ENCODE assay signal across 7 mouse cellular contexts in the genomic region with DNA sequence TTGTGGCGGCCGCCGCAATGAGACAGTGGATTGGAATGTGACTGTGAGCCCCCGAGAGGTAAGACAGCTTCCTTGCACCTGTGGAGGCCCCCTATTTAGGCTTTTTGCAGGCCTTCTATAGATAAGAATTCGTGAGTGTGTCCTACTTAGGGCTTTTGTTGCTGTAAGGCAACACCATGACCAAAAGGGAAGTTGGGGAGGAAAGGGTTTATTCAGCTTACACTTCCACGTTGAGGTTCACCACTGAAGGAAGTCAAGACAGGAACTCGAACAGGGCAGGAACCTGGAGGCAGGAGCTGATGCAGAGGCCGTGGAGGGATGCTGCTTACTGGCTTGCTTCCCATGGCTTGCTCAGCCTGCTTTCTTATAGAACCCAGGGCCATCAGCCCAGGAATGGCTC. TPM values are rescaled to one million over a fixed set of nuclear protein-coding genes. Genes with fewer than 3 reads are reported as not detected.
DNase-seq lines count a peak whose midpoint lies in the region; ATAC-seq and TF ChIP-seq lines count a peak whose summit lies in the region.
"Not testable (repeated sequence)": the region's sequence is repeated elsewhere in the genome, so short reads cannot be mapped to it uniquely, and the experiment has no call there.

No protein-coding gene starts in this region.

- not testable (repeated sequence) for TF ChIP-seq CTCF in hindbrain, postnatal 0 days (IDR thresholded peaks at IDR 0.05; ENCODE audit: low read depth)

- not testable (repeated sequence) for H3K4me1 ChIP-seq in embryonic facial prominence, embryonic 12.5 days; forebrain, embryonic 14.5 days (ENCODE audit: control insufficient read depth, insufficient read depth, low read length); hindbrain, embryonic 11.5 days (replicated peaks; ENCODE audit: control insufficient read depth, insufficient read depth, low read length); hindbrain, postnatal 0 days (ENCODE audit: insufficient read depth, low read length)
- peaks cover 14% of the 10 kb centered on the region for H3K4me1 ChIP-seq in limb, embryonic 15.5 days
- H3K4me1 ChIP-seq in midbrain, embryonic 15.5 days: peaks cover 19% of the 10 kb centered on the region
- peaks cover 20% of the 10 kb centered on the region for H3K4me1 ChIP-seq in neural tube, embryonic 15.5 days

- H3K4me2 ChIP-seq in embryonic facial prominence, embryonic 12.5 days (replicated peaks): peak overlapping the region; percentile 93; the same call in 1 of the 2 replicates
- peak overlapping the region; percentile 65; the same call in 1 of the 2 replicates for H3K4me2 ChIP-seq in forebrain, embryonic 14.5 days (ENCODE audit: low read length)
- peak overlapping the region; percentile 61; the same call in 1 of the 2 replicates for H3K4me2 ChIP-seq in hindbrain, embryonic 11.5 days (replicated peaks; ENCODE audit: low read depth, low read length)
- peak overlapping the region; percentile 95; the same call in 1 of the 2 replicates for H3K4me2 ChIP-seq in hindbrain, postnatal 0 days (ENCODE audit: low read depth, low read length)
- not testable (repeated sequence) for H3K4me2 ChIP-seq in limb, embryonic 15.5 days
- peak overlapping the region; percentile 98 for H3K4me2 ChIP-seq in midbrain, embryonic 15.5 days
- peak overlapping the region; percentile 84 for H3K4me2 ChIP-seq in neural tube, embryonic 15.5 days

- H3K27me3 ChIP-seq in embryonic facial prominence, embryonic 12.5 days; forebrain, embryonic 14.5 days (replicated peaks; ENCODE audit: control insufficient read depth, insufficient read depth, low read length); hindbrain, embryonic 11.5 days (ENCODE audit: control insufficient read depth, insufficient read depth, low read length); hindbrain, postnatal 0 days (ENCODE audit: insufficient read depth, low read length); limb, embryonic 15.5 days; midbrain, embryonic 15.5 days (replicated peaks); neural tube, embryonic 15.5 days (replicated peaks): not testable (repeated sequence)

- H3K27ac ChIP-seq in embryonic facial prominence, embryonic 12.5 days; forebrain, embryonic 14.5 days (ENCODE audit: low read depth, low read length); hindbrain, embryonic 11.5 days (ENCODE audit: low read depth, low read length); hindbrain, postnatal 0 days; limb, embryonic 15.5 days; midbrain, embryonic 15.5 days; neural tube, embryonic 15.5 days (replicated peaks): not testable (repeated sequence)

- peaks cover 23% of the 10 kb centered on the region for H3K36me3 ChIP-seq in embryonic facial prominence, embryonic 12.5 days
- H3K36me3 ChIP-seq in forebrain, embryonic 14.5 days (ENCODE audit: control insufficient read depth, insufficient read depth, low read length): peaks cover 30% of the 10 kb centered on the region
- H3K36me3 ChIP-seq in hindbrain, embryonic 11.5 days (ENCODE audit: control insufficient read depth, insufficient read depth, low read length): not testable (repeated sequence)
- H3K36me3 ChIP-seq in hindbrain, postnatal 0 days (ENCODE audit: insufficient read depth, low read length): peaks cover 12% of the 10 kb centered on the region; the same call in 1 of the 2 replicates
- peaks cover 23% of the 10 kb centered on the region for H3K36me3 ChIP-seq in limb, embryonic 15.5 days
- peaks cover 14% of the 10 kb centered on the region for H3K36me3 ChIP-seq in midbrain, embryonic 15.5 days (replicated peaks)
- H3K36me3 ChIP-seq in neural tube, embryonic 15.5 days: peaks cover 44% of the 10 kb centered on the region

- DNase-seq in forebrain, embryonic 14.5 days (ENCODE audit: low spot score); hindbrain, embryonic 11.5 days (ENCODE audit: low spot score); hindbrain, postnatal 0 days (ENCODE audit: low spot score): not testable (repeated sequence)

- H3K4me3 ChIP-seq in embryonic facial prominence, embryonic 12.5 days: peak overlapping the region; percentile 92; the same call in 1 of the 2 replicates
- H3K4me3 ChIP-seq in forebrain, embryonic 14.5 days (ENCODE audit: low read depth, low read length): 0 out of 2 replicates have a peak overlapping the region, but pooled peaks have one; percentile 79
- not testable (repeated sequence) for H3K4me3 ChIP-seq in hindbrain, embryonic 11.5 days (ENCODE audit: low read depth, low read length); hindbrain, postnatal 0 days (ENCODE audit: low read length)
- 0 out of 2 replicates have a peak overlapping the region, but pooled peaks have one; percentile 83 for H3K4me3 ChIP-seq in limb, embryonic 15.5 days
- peak overlapping the region; percentile 91; the same call in 1 of the 2 replicates for H3K4me3 ChIP-seq in midbrain, embryonic 15.5 days
- H3K4me3 ChIP-seq in neural tube, embryonic 15.5 days (replicated peaks): peak overlapping the region; percentile 89

- 62% methylated on average over 8 of the region's 8 CpGs for WGBS in embryonic facial prominence, embryonic 12.5 days
- WGBS in forebrain, embryonic 14.5 days: 65% methylated on average over 8 of the region's 8 CpGs
- WGBS in hindbrain, embryonic 11.5 days: 64% methylated on average over 8 of the region's 8 CpGs
- 51% methylated on average over 8 of the region's 8 CpGs for WGBS in hindbrain, postnatal 0 days
- 51% methylated on average over 8 of the region's 8 CpGs for WGBS in limb, embryonic 15.5 days
- 68% methylated on average over 8 of the region's 8 CpGs for WGBS in midbrain, embryonic 15.5 days
- 70% methylated on average over 8 of the region's 8 CpGs for WGBS in neural tube, embryonic 15.5 days

- H3K9ac ChIP-seq in embryonic facial prominence, embryonic 12.5 days; forebrain, embryonic 14.5 days (ENCODE audit: low read length); hindbrain, embryonic 11.5 days (ENCODE audit: low read depth, low read length); hindbrain, postnatal 0 days (replicated peaks; ENCODE audit: low read length); limb, embryonic 15.5 days; midbrain, embryonic 15.5 days; neural tube, embryonic 15.5 days (replicated peaks): not testable (repeated sequence)

- not testable (repeated sequence) for ATAC-seq in embryonic facial prominence, embryonic 12.5 days (ENCODE audit: insufficient number of reproducible peaks, insufficient read depth, low FRiP score, low TSS enrichment); forebrain, embryonic 14.5 days; hindbrain, embryonic 11.5 days (ENCODE audit: low FRiP score); hindbrain, postnatal 0 days; limb, embryonic 15.5 days (ENCODE audit: insufficient number of reproducible peaks, low FRiP score, low TSS enrichment, low read depth); midbrain, embryonic 15.5 days (replicated peaks); neural tube, embryonic 15.5 days (ENCODE audit: low FRiP score)

- not testable (repeated sequence) for H3K9me3 ChIP-seq in embryonic facial prominence, embryonic 12.5 days; forebrain, embryonic 14.5 days (replicated peaks; ENCODE audit: control insufficient read depth, low read length); hindbrain, embryonic 11.5 days (ENCODE audit: control insufficient read depth, low read length); hindbrain, postnatal 0 days (ENCODE audit: low read length); limb, embryonic 15.5 days; midbrain, embryonic 15.5 days; neural tube, embryonic 15.5 days (replicated peaks)

RNA-seq across cellular contexts. Expression of gene Gtf2h3, which starts 20.8 kb away (rescaled TPM):
- polyA plus RNA-seq in embryonic facial prominence, embryonic 12.5 days (2016; fragmentation: Nextera tagmentation; extraction: Ambion mirVana): 75.8 and 76.3 TPM in 2 replicates
- polyA plus RNA-seq in forebrain, embryonic 14.5 days (2014; fragmentation: Nextera tagmentation; extraction: Ambion mirVana): 62.9 and 67.3 TPM in 2 replicates
- polyA plus RNA-seq in hindbrain, embryonic 11.5 days (2014; fragmentation: Nextera tagmentation; extraction: Ambion mirVana): 74.7 and 74.9 TPM in 2 replicates
- 26.7 and 33.4 TPM in 2 replicates for total RNA-seq in hindbrain, postnatal 0 days (2014; rRNA removed)
- polyA plus RNA-seq in hindbrain, postnatal 0 days (2015; fragmentation: Nextera tagmentation; extraction: Ambion mirVana): 27.5 and 32.1 TPM in 2 replicates
- 57.0 and 57.1 TPM in 2 replicates for polyA plus RNA-seq in limb, embryonic 15.5 days (2015; fragmentation: Nextera tagmentation; extraction: Ambion mirVana)
- polyA plus RNA-seq in midbrain, embryonic 15.5 days (2015; fragmentation: Nextera tagmentation; extraction: Ambion mirVana): 45.1 and 48.1 TPM in 2 replicates
- 39.5 and 46.0 TPM in 2 replicates for polyA plus RNA-seq in neural tube, embryonic 15.5 days (2015; fragmentation: Nextera tagmentation; extraction: Ambion mirVana)

RNA-seq across cellular contexts. Expression of gene Eif2b1, which starts 20.8 kb away (rescaled TPM):
- polyA plus RNA-seq in embryonic facial prominence, embryonic 12.5 days (2016; fragmentation: Nextera tagmentation; extraction: Ambion mirVana): 71.6 and 72.6 TPM in 2 replicates
- 79.9 and 81.9 TPM in 2 replicates for polyA plus RNA-seq in forebrain, embryonic 14.5 days (2014; fragmentation: Nextera tagmentation; extraction: Ambion mirVana)
- 82.2 and 83.5 TPM in 2 replicates for polyA plus RNA-seq in hindbrain, embryonic 11.5 days (2014; fragmentation: Nextera tagmentation; extraction: Ambion mirVana)
- 29.0 and 31.7 TPM in 2 replicates for total RNA-seq in hindbrain, postnatal 0 days (2014; rRNA removed)
- 56.8 and 57.5 TPM in 2 replicates for polyA plus RNA-seq in hindbrain, postnatal 0 days (2015; fragmentation: Nextera tagmentation; extraction: Ambion mirVana)
- 68.1 and 71.3 TPM in 2 replicates for polyA plus RNA-seq in limb, embryonic 15.5 days (2015; fragmentation: Nextera tagmentation; extraction: Ambion mirVana)
- polyA plus RNA-seq in midbrain, embryonic 15.5 days (2015; fragmentation: Nextera tagmentation; extraction: Ambion mirVana): 62.6 and 63.4 TPM in 2 replicates
- polyA plus RNA-seq in neural tube, embryonic 15.5 days (2015; fragmentation: Nextera tagmentation; extraction: Ambion mirVana): 58.1 and 65.3 TPM in 2 replicates

RNA-seq across cellular contexts. Expression of gene Atp6v0a2, which starts 28.6 kb away (rescaled TPM):
- 49.3 and 53.0 TPM in 2 replicates for polyA plus RNA-seq in embryonic facial prominence, embryonic 12.5 days (2016; fragmentation: Nextera tagmentation; extraction: Ambion mirVana)
- 36.6 and 38.2 TPM in 2 replicates for polyA plus RNA-seq in forebrain, embryonic 14.5 days (2014; fragmentation: Nextera tagmentation; extraction: Ambion mirVana)
- polyA plus RNA-seq in hindbrain, embryonic 11.5 days (2014; fragmentation: Nextera tagmentation; extraction: Ambion mirVana): 41.8 and 43.8 TPM in 2 replicates
- total RNA-seq in hindbrain, postnatal 0 days (2014; rRNA removed): 23.7 and 28.3 TPM in 2 replicates
- 25.9 and 27.6 TPM in 2 replicates for polyA plus RNA-seq in hindbrain, postnatal 0 days (2015; fragmentation: Nextera tagmentation; extraction: Ambion mirVana)
- 48.4 TPM in 2 replicates for polyA plus RNA-seq in limb, embryonic 15.5 days (2015; fragmentation: Nextera tagmentation; extraction: Ambion mirVana)
- 40.0 and 44.4 TPM in 2 replicates for polyA plus RNA-seq in midbrain, embryonic 15.5 days (2015; fragmentation: Nextera tagmentation; extraction: Ambion mirVana)
- polyA plus RNA-seq in neural tube, embryonic 15.5 days (2015; fragmentation: Nextera tagmentation; extraction: Ambion mirVana): 38.8 and 40.4 TPM in 2 replicates

RNA-seq across cellular contexts. Expression of gene Ddx55, which starts 47.1 kb away (rescaled TPM):
- polyA plus RNA-seq in embryonic facial prominence, embryonic 12.5 days (2016; fragmentation: Nextera tagmentation; extraction: Ambion mirVana): 17.4 and 18.3 TPM in 2 replicates
- 16.8 and 21.2 TPM in 2 replicates for polyA plus RNA-seq in forebrain, embryonic 14.5 days (2014; fragmentation: Nextera tagmentation; extraction: Ambion mirVana)
- polyA plus RNA-seq in hindbrain, embryonic 11.5 days (2014; fragmentation: Nextera tagmentation; extraction: Ambion mirVana): 15.6 and 17.6 TPM in 2 replicates
- total RNA-seq in hindbrain, postnatal 0 days (2014; rRNA removed): 14.7 and 15.5 TPM in 2 replicates
- polyA plus RNA-seq in hindbrain, postnatal 0 days (2015; fragmentation: Nextera tagmentation; extraction: Ambion mirVana): 22.1 and 22.9 TPM in 2 replicates
- polyA plus RNA-seq in limb, embryonic 15.5 days (2015; fragmentation: Nextera tagmentation; extraction: Ambion mirVana): 14.1 and 15.7 TPM in 2 replicates
- polyA plus RNA-seq in midbrain, embryonic 15.5 days (2015; fragmentation: Nextera tagmentation; extraction: Ambion mirVana): 26.7 and 30.5 TPM in 2 replicates
- polyA plus RNA-seq in neural tube, embryonic 15.5 days (2015; fragmentation: Nextera tagmentation; extraction: Ambion mirVana): 24.9 and 28.1 TPM in 2 replicates

RNA-seq across cellular contexts. Expression of gene Tmed2, which starts 59.2 kb away (rescaled TPM):
- polyA plus RNA-seq in embryonic facial prominence, embryonic 12.5 days (2016; fragmentation: Nextera tagmentation; extraction: Ambion mirVana): 453 and 479 TPM in 2 replicates
- 416 and 423 TPM in 2 replicates for polyA plus RNA-seq in forebrain, embryonic 14.5 days (2014; fragmentation: Nextera tagmentation; extraction: Ambion mirVana)
- 474 and 506 TPM in 2 replicates for polyA plus RNA-seq in hindbrain, embryonic 11.5 days (2014; fragmentation: Nextera tagmentation; extraction: Ambion mirVana)
- total RNA-seq in hindbrain, postnatal 0 days (2014; rRNA removed): 206 and 219 TPM in 2 replicates
- 329 and 332 TPM in 2 replicates for polyA plus RNA-seq in hindbrain, postnatal 0 days (2015; fragmentation: Nextera tagmentation; extraction: Ambion mirVana)
- polyA plus RNA-seq in limb, embryonic 15.5 days (2015; fragmentation: Nextera tagmentation; extraction: Ambion mirVana): 659 and 666 TPM in 2 replicates
- polyA plus RNA-seq in midbrain, embryonic 15.5 days (2015; fragmentation: Nextera tagmentation; extraction: Ambion mirVana): 321 and 332 TPM in 2 replicates
- 336 and 384 TPM in 2 replicates for polyA plus RNA-seq in neural tube, embryonic 15.5 days (2015; fragmentation: Nextera tagmentation; extraction: Ambion mirVana)
